Mouse (Mus musculus) MN1 (cell line): ENCODE measurements at regions not wholly inside any gene's neighbourhood (a gene's known extent, or its start where the extent isn't known, plus 50 kb on each side); places are given as distances from the start of the nearest gene placed in this dataset.
A peak's percentile ranks its signal among the peaks of the same experiment; 100 is the strongest.

Experiments used
- DNase-seq: peaks from one replicate; pipeline ENCODE4 v3.0.0-alpha.2; 2016; ENCODE audit warnings: low spot score

DNA sequence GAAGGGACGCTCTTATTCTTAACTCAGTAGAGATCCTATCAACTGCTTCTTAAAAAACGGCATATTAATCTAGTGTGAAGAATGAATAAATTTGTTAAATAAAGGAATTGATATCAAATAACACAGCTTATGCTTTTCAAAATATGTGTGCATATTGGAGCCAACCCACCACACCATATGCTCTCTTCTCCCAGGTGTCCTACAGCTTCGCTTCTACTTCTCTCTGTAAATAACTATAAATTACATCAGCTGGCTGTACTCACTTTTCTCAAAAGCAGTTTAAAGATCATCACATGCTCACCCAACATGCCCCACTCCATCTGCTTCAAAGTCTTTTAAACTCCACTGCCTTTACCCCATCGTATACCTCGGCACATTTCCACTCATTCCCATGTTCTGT lies 777.0 kb downstream of the Rapgef2 start:
- no peak for DNase-seq

DNA sequence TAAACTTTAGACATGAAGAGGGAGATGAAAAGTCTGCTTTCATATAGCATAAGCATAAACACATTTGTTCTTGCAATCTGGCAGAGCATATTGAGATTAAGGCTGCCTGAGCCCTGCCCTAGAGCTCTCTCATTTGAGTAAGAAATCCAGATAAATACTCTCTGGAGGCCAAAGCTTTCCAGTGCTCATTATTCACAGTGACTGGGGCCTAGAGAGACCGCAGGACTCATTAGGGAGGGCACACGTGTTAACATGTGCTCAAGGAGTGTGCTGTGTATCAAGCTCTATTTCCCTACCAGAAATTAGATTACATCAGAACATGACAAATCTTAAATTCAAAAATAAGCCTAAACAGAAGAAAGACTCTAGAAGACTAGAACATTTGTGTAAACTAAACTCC lies 808.6 kb downstream of the Rapgef2 start:
- peak; percentile 49 for DNase-seq
